Mouse (Mus musculus): ENCODE data around the gene Gng10. TPM values are rescaled to one million over a fixed set of nuclear protein-coding genes. Genes with fewer than 3 reads are reported as not detected.

Gene Gng10
- polyA plus RNA-seq, 1 experiment from 2014 or later: 89.7 TPM

GRCm38 (mm10) chr4:59040397-59041287, 5.8 kb downstream of the Gng10 start:
- WGBS: 88% methylated on average over 11 of the region's 11 CpGs
- Histone ChIP-seq H3K9ac (ENCODE audit: low read length) (no peak overlapping the region), H3K27ac (ENCODE audit: low read depth, low read length) (no peak overlapping the region), H3K9me3 (ENCODE audit: control insufficient read depth, low read length) (no peaks in the 10 kb centered on the region), H3K27me3 (ENCODE audit: control insufficient read depth, insufficient read depth, low read length) (no peaks in the 10 kb centered on the region), H3K4me1 (ENCODE audit: control insufficient read depth, insufficient read depth, low read length) (0 out of 2 replicates have a peak, but pooled peaks cover 2% of the 10 kb centered on the region), H3K36me3 (ENCODE audit: control insufficient read depth, insufficient read depth, low read length) (no peaks in the 10 kb centered on the region; the same call in 1 of the 2 replicates), H3K4me3 (ENCODE audit: low read depth, low read length) (no peak overlapping the region), H3K4me2 (no peak overlapping the region)
- no peak for ATAC-seq (ENCODE audit: low FRiP score)
- no peak for DNase-seq (ENCODE audit: low spot score, missing footprints)

GRCm38 (mm10) chr4:59043074-59043473, 8.2 kb downstream of the Gng10 start:
- no peak overlapping the region for H3K4me3 ChIP-seq (ENCODE audit: low read depth, low read length)

GRCm38 (mm10) chr4:59043891-59044290, 9.0 kb downstream of the Gng10 start:
- no peak overlapping the region for H3K4me2 ChIP-seq
- no peaks in the 10 kb centered on the region for H3K9me3 ChIP-seq (ENCODE audit: control insufficient read depth, low read length)
- no peak overlapping the region for H3K4me3 ChIP-seq (ENCODE audit: low read depth, low read length)
- WGBS: 93% methylated on average over 6 of the region's 6 CpGs
- DNase-seq (ENCODE audit: low spot score, missing footprints): no peak
- H3K36me3 ChIP-seq (ENCODE audit: control insufficient read depth, insufficient read depth, low read length): no peaks in the 10 kb centered on the region; the same call in 1 of the 2 replicates
- no peak overlapping the region for H3K9ac ChIP-seq (ENCODE audit: low read length)
- no peaks in the 10 kb centered on the region for H3K27me3 ChIP-seq (ENCODE audit: control insufficient read depth, insufficient read depth, low read length)
- no peak overlapping the region for H3K27ac ChIP-seq (ENCODE audit: low read depth, low read length)
- no peaks in the 10 kb centered on the region for H3K4me1 ChIP-seq (ENCODE audit: control insufficient read depth, insufficient read depth, low read length)
- ATAC-seq (ENCODE audit: low FRiP score): no peak

More at GRCm38 (mm10) chr4:59043074-59043473, 8.2 kb downstream of the Gng10 start:
- Histone ChIP-seq H3K9ac (ENCODE audit: low read length) (no peak overlapping the region), H3K27me3 (ENCODE audit: control insufficient read depth, insufficient read depth, low read length) (no peaks in the 10 kb centered on the region), H3K4me1 (ENCODE audit: control insufficient read depth, insufficient read depth, low read length) (no peaks in the 10 kb centered on the region), H3K27ac (ENCODE audit: low read depth, low read length) (no peak overlapping the region), H3K36me3 (ENCODE audit: control insufficient read depth, insufficient read depth, low read length) (no peaks in the 10 kb centered on the region; the same call in 1 of the 2 replicates), H3K9me3 (ENCODE audit: control insufficient read depth, low read length) (no peaks in the 10 kb centered on the region), H3K4me2 (no peak overlapping the region)
- 98% methylated on average over 5 of the region's 5 CpGs for WGBS
- DNase-seq (ENCODE audit: low spot score, missing footprints) (no peak), ATAC-seq (ENCODE audit: low FRiP score) (no peak)

GRCm38 (mm10) chr4:59047222-59047621, 12.3 kb downstream of the Gng10 start:
- DNase-seq (ENCODE audit: low spot score, missing footprints) (no peak), ATAC-seq (ENCODE audit: low FRiP score) (no peak)
- Histone ChIP-seq H3K9me3 (ENCODE audit: control insufficient read depth, low read length) (no peaks in the 10 kb centered on the region), H3K4me3 (ENCODE audit: low read depth, low read length) (no peak overlapping the region), H3K27ac (ENCODE audit: low read depth, low read length) (no peak overlapping the region), H3K9ac (ENCODE audit: low read length) (no peak overlapping the region), H3K36me3 (ENCODE audit: control insufficient read depth, insufficient read depth, low read length) (no peaks in the 10 kb centered on the region), H3K27me3 (ENCODE audit: control insufficient read depth, insufficient read depth, low read length) (no peaks in the 10 kb centered on the region), H3K4me1 (ENCODE audit: control insufficient read depth, insufficient read depth, low read length) (no peaks in the 10 kb centered on the region), H3K4me2 (no peak overlapping the region)
- 27% methylated on average over 3 of the region's 3 CpGs for WGBS

- DNase-seq (ENCODE audit: low spot score, missing footprints) (no peak), ATAC-seq (ENCODE audit: low FRiP score) (no peak)
- WGBS: 88% methylated on average over 1 of the region's 1 CpGs
- no peaks in the 10 kb centered on the region for H3K9me3 ChIP-seq (ENCODE audit: control insufficient read depth, low read length)
- no peak overlapping the region for H3K27ac ChIP-seq (ENCODE audit: low read depth, low read length)
- no peak overlapping the region for H3K4me2 ChIP-seq
- no peaks in the 10 kb centered on the region for H3K4me1 ChIP-seq (ENCODE audit: control insufficient read depth, insufficient read depth, low read length)
- H3K4me3 ChIP-seq (ENCODE audit: low read depth, low read length): no peak overlapping the region
- no peaks in the 10 kb centered on the region for H3K27me3 ChIP-seq (ENCODE audit: control insufficient read depth, insufficient read depth, low read length)
- no peak overlapping the region for H3K9ac ChIP-seq (ENCODE audit: low read length)
- H3K36me3 ChIP-seq (ENCODE audit: control insufficient read depth, insufficient read depth, low read length): no peaks in the 10 kb centered on the region
Observed at GRCm38 (mm10) chr4:59051081-59051480, 16.2 kb downstream of the Gng10 start.

GRCm38 (mm10) chr4:59057929-59058328, 23.0 kb downstream of the Gng10 start:
- ATAC-seq (ENCODE audit: low FRiP score) (no peak), DNase-seq (ENCODE audit: low spot score, missing footprints) (no peak)
- Histone ChIP-seq H3K4me1 (ENCODE audit: control insufficient read depth, insufficient read depth, low read length) (no peaks in the 10 kb centered on the region), H3K27me3 (ENCODE audit: control insufficient read depth, insufficient read depth, low read length) (no peaks in the 10 kb centered on the region), H3K27ac (ENCODE audit: low read depth, low read length) (no peak overlapping the region), H3K9me3 (ENCODE audit: control insufficient read depth, low read length) (no peaks in the 10 kb centered on the region), H3K36me3 (ENCODE audit: control insufficient read depth, insufficient read depth, low read length) (no peaks in the 10 kb centered on the region), H3K4me3 (ENCODE audit: low read depth, low read length) (no peak overlapping the region), H3K9ac (ENCODE audit: low read length) (no peak overlapping the region), H3K4me2 (no peak overlapping the region)
- 89% methylated on average over 3 of the region's 3 CpGs for WGBS

GRCm38 (mm10) chr4:59062526-59062925, 27.6 kb downstream of the Gng10 start:
- H3K4me1 ChIP-seq (ENCODE audit: control insufficient read depth, insufficient read depth, low read length): no peaks in the 10 kb centered on the region
- no peak overlapping the region for H3K9ac ChIP-seq (ENCODE audit: low read length)
- 68% methylated on average over 12 of the region's 12 CpGs for WGBS
- ATAC-seq (ENCODE audit: low FRiP score): no peak
- H3K27me3 ChIP-seq (ENCODE audit: control insufficient read depth, insufficient read depth, low read length): no peaks in the 10 kb centered on the region
- no peaks in the 10 kb centered on the region for H3K9me3 ChIP-seq (ENCODE audit: control insufficient read depth, low read length)
- no peaks in the 10 kb centered on the region for H3K36me3 ChIP-seq (ENCODE audit: control insufficient read depth, insufficient read depth, low read length)
- no peak overlapping the region for H3K4me3 ChIP-seq (ENCODE audit: low read depth, low read length)
- H3K27ac ChIP-seq (ENCODE audit: low read depth, low read length): no peak overlapping the region
- no peak overlapping the region for H3K4me2 ChIP-seq
- no peak for DNase-seq (ENCODE audit: low spot score, missing footprints)

- ATAC-seq (ENCODE audit: low FRiP score): no peak
- 41% methylated on average over 3 of the region's 3 CpGs for WGBS
- no peaks in the 10 kb centered on the region for H3K4me1 ChIP-seq (ENCODE audit: control insufficient read depth, insufficient read depth, low read length)
- no peaks in the 10 kb centered on the region for H3K36me3 ChIP-seq (ENCODE audit: control insufficient read depth, insufficient read depth, low read length)
- no peaks in the 10 kb centered on the region for H3K9me3 ChIP-seq (ENCODE audit: control insufficient read depth, low read length)
- H3K4me3 ChIP-seq (ENCODE audit: low read depth, low read length): no peak overlapping the region
- H3K27ac ChIP-seq (ENCODE audit: low read depth, low read length): no peak overlapping the region
- H3K4me2 ChIP-seq: no peak overlapping the region
- H3K27me3 ChIP-seq (ENCODE audit: control insufficient read depth, insufficient read depth, low read length): no peaks in the 10 kb centered on the region
- H3K9ac ChIP-seq (ENCODE audit: low read length): no peak overlapping the region
- no peak for DNase-seq (ENCODE audit: low spot score, missing footprints)
Observed at GRCm38 (mm10) chr4:59069276-59069675, 34.4 kb downstream of the Gng10 start.

- Histone ChIP-seq H3K9me3 (ENCODE audit: control insufficient read depth, low read length) (no peaks in the 10 kb centered on the region), H3K4me2 (no peak overlapping the region), H3K4me1 (ENCODE audit: control insufficient read depth, insufficient read depth, low read length) (no peaks in the 10 kb centered on the region), H3K9ac (ENCODE audit: low read length) (no peak overlapping the region), H3K36me3 (ENCODE audit: control insufficient read depth, insufficient read depth, low read length) (no peaks in the 10 kb centered on the region), H3K27ac (ENCODE audit: low read depth, low read length) (no peak overlapping the region), H3K27me3 (ENCODE audit: control insufficient read depth, insufficient read depth, low read length) (no peaks in the 10 kb centered on the region), H3K4me3 (ENCODE audit: low read depth, low read length) (no peak overlapping the region)
- no peak for DNase-seq (ENCODE audit: low spot score, missing footprints)
- WGBS: 87% methylated on average over 2 of the region's 2 CpGs
- no peak for ATAC-seq (ENCODE audit: low FRiP score)
Observed at GRCm38 (mm10) chr4:59083430-59083829, 48.5 kb downstream of the Gng10 start.
